8 mouse cellular contexts compared by ENCODE assay signal in genomic region chr2:144369511-144369910, GRCm38 (mm10). TPM values are rescaled to one million over a fixed set of nuclear protein-coding genes. Genes with fewer than 3 reads are reported as not detected.
DNase-seq lines count a peak whose midpoint lies in the region; ATAC-seq and TF ChIP-seq lines count a peak whose summit lies in the region.

No protein-coding gene starts in this region.

- ATAC-seq in Patski = peak; percentile 52
- peak; percentile 58 for ATAC-seq in heart, embryonic 16.5 days (replicated peaks; ENCODE audit: extremely low read depth, insufficient read depth, low FRiP score)
- ATAC-seq in liver, embryonic 13.5 days (ENCODE audit: low read depth) = no peak

- 3% methylated on average over 12 of the region's 12 CpGs for WGBS in heart, embryonic 10.5 days
- WGBS in heart, embryonic 16.5 days = 2% methylated on average over 12 of the region's 12 CpGs
- WGBS in liver, embryonic 13.5 days (ENCODE audit: insufficient replicate concordance) = 2% methylated on average over 12 of the region's 12 CpGs

- POLR2A ChIA-PET in Patski (lab: Charles Lee) = no interaction called here

- peak overlapping the region; percentile 92 for H3K4me3 ChIP-seq in heart, embryonic 10.5 days
- peak overlapping the region; percentile 88 for H3K4me3 ChIP-seq in heart, embryonic 16.5 days (ENCODE audit: low read length)
- H3K4me3 ChIP-seq in liver, embryonic 13.5 days (replicated peaks) = peak overlapping the region; percentile 78

- H3K27me3 ChIP-seq in heart, embryonic 10.5 days (ENCODE audit: insufficient read depth, poor library complexity, severe bottlenecking) = no peaks in the 10 kb centered on the region
- H3K27me3 ChIP-seq in Patski = no peaks in the 10 kb centered on the region
- no peaks in the 10 kb centered on the region for H3K27me3 ChIP-seq in heart, embryonic 16.5 days (ENCODE audit: control insufficient read depth, insufficient read depth, low read length)
- H3K27me3 ChIP-seq in liver, embryonic 13.5 days = no peaks in the 10 kb centered on the region

- no peaks in the 10 kb centered on the region for H3K9me3 ChIP-seq in heart, embryonic 10.5 days
- no peaks in the 10 kb centered on the region for H3K9me3 ChIP-seq in heart, embryonic 16.5 days (replicated peaks; ENCODE audit: control insufficient read depth, low read length)
- H3K9me3 ChIP-seq in liver, embryonic 13.5 days (replicated peaks) = no peaks in the 10 kb centered on the region

- H3K4me2 ChIP-seq in heart, embryonic 16.5 days (ENCODE audit: low read depth, low read length) = peak overlapping the region; percentile 86
- peak overlapping the region; percentile 82 for H3K4me2 ChIP-seq in liver, embryonic 13.5 days

- H3K4me1 ChIP-seq in heart, embryonic 10.5 days = peaks cover 12% of the 10 kb centered on the region
- H3K4me1 ChIP-seq in heart, embryonic 16.5 days (ENCODE audit: control insufficient read depth, insufficient read depth, low read length) = peaks cover 13% of the 10 kb centered on the region
- peaks cover 23% of the 10 kb centered on the region for H3K4me1 ChIP-seq in liver, embryonic 13.5 days (replicated peaks)

- peaks cover 18% of the 10 kb centered on the region for H3K36me3 ChIP-seq in heart, embryonic 10.5 days
- H3K36me3 ChIP-seq in heart, embryonic 16.5 days (ENCODE audit: control insufficient read depth, insufficient read depth) = peaks cover 16% of the 10 kb centered on the region
- peaks cover 24% of the 10 kb centered on the region for H3K36me3 ChIP-seq in liver, embryonic 13.5 days

- intact Hi-C loops in heart, postnatal 36 days (cut with DNase I) = loop anchor here (5.0 kb wide), 2 partner anchors 88 to 188 kb away; partner anchors contain the start of gene Sec23b

- no peak for DNase-seq in heart, embryonic 10.5 days (ENCODE audit: low spot score)
- no peak for DNase-seq in heart, postnatal 36 days
- no peak for DNase-seq in Patski (ENCODE audit: low read depth, low spot score)
- no peak for DNase-seq in liver, embryonic 13.5 days
- DNase-seq in cerebellum, postnatal 14 days = no peak
- DNase-seq in cerebellum, adult 18-20 months = no peak
- no peak for DNase-seq in Muller cell, postnatal 12 days (ENCODE audit: inconsistent ontology term)

- no peak for TF ChIP-seq CTCF in Patski (IDR thresholded peaks at IDR 0.05)

- CTCF ChIA-PET in Patski (lab: Charles Lee) = interaction anchor here (0.9 to 1.5 kb wide), 2 partner anchors 19 to 24 kb away, joined by 3 read pairs; no protein-coding TSS in a partner anchor

- in situ Hi-C loops in Patski (cut with MboI; ENCODE audit: low pct_unique_long_range_greater_than_20kb) = no loop called here

- peak overlapping the region; percentile 94 for H3K9ac ChIP-seq in heart, embryonic 16.5 days (ENCODE audit: low read length)
- peak overlapping the region; percentile 85 for H3K9ac ChIP-seq in liver, embryonic 13.5 days

- peak overlapping the region; percentile 99 for H3K27ac ChIP-seq in heart, embryonic 10.5 days
- peak overlapping the region; percentile 97 for H3K27ac ChIP-seq in heart, embryonic 16.5 days (ENCODE audit: low read length)
- peak overlapping the region; percentile 87 for H3K27ac ChIP-seq in liver, embryonic 13.5 days

RNA-seq across cellular contexts. Expression of gene Pet117, which starts 0.7 kb away (rescaled TPM):
- not detected in 2 replicates for polyA plus RNA-seq in heart, embryonic 10.5 days (2016; fragmentation: Nextera tagmentation; extraction: Ambion mirVana)
- 10 to 100 TPM in 1 of 2 experiments, 1 to 10 TPM in 1; 9.1 to 10.9 TPM for total RNA-seq in heart, postnatal 36 days (2021)
- polyA plus RNA-seq in Patski (2021) = 0.24 TPM
- polyA plus RNA-seq in heart, embryonic 16.5 days (2015; fragmentation: Nextera tagmentation; extraction: Ambion mirVana) = 2.9 and 3.9 TPM in 2 replicates
- polyA plus RNA-seq in liver, embryonic 13.5 days (2015; fragmentation: Nextera tagmentation; extraction: Ambion mirVana) = 2.8 and 4.4 TPM in 2 replicates

RNA-seq across cellular contexts. Expression of gene Kat14, which starts 0.7 kb away (rescaled TPM):
- polyA plus RNA-seq in heart, embryonic 10.5 days (2016; fragmentation: Nextera tagmentation; extraction: Ambion mirVana) = 35.3 and 40.7 TPM in 2 replicates
- 10 to 100 TPM; 22.6 to 23.3 TPM for total RNA-seq in heart, postnatal 36 days (2021)
- 35.8 TPM for polyA plus RNA-seq in Patski (2021)
- polyA plus RNA-seq in heart, embryonic 16.5 days (2015; fragmentation: Nextera tagmentation; extraction: Ambion mirVana) = 27.2 and 28.0 TPM in 2 replicates
- 20.7 and 21.1 TPM in 2 replicates for polyA plus RNA-seq in liver, embryonic 13.5 days (2015; fragmentation: Nextera tagmentation; extraction: Ambion mirVana)

RNA-seq across cellular contexts. Expression of gene Ovol2, which starts 37.6 kb away (rescaled TPM):
- 0.60 TPM in 1 of 2 replicates, not detected in the other for polyA plus RNA-seq in heart, embryonic 10.5 days (2016; fragmentation: Nextera tagmentation; extraction: Ambion mirVana)
- not detected for total RNA-seq in heart, postnatal 36 days (2021)
- not detected for polyA plus RNA-seq in Patski (2021)
- 0.14 and 0.76 TPM in 2 replicates for polyA plus RNA-seq in heart, embryonic 16.5 days (2015; fragmentation: Nextera tagmentation; extraction: Ambion mirVana)
- not detected in 2 replicates for polyA plus RNA-seq in liver, embryonic 13.5 days (2015; fragmentation: Nextera tagmentation; extraction: Ambion mirVana)
